8 mouse cellular contexts compared by ENCODE assay signal in genomic region chr6:90605298-90605665, GRCm38 (mm10). TPM values are rescaled to one million over a fixed set of nuclear protein-coding genes. Genes with fewer than 3 reads are reported as not detected.
DNase-seq lines count a peak whose midpoint lies in the region; ATAC-seq and TF ChIP-seq lines count a peak whose summit lies in the region.

No protein-coding gene starts in this region.

- H3K27me3 ChIP-seq in heart, postnatal 0 days (ENCODE audit: control insufficient read depth, insufficient read depth, low read length), result no peaks in the 10 kb centered on the region
- peaks cover 28% of the 10 kb centered on the region for H3K27me3 ChIP-seq in G1E (ENCODE audit: insufficient read depth, low read length)
- H3K27me3 ChIP-seq in forebrain, embryonic 16.5 days (replicated peaks; ENCODE audit: control insufficient read depth, insufficient read depth, low read length), result no peaks in the 10 kb centered on the region
- H3K27me3 ChIP-seq in midbrain, embryonic 10.5 days (ENCODE audit: low read depth, poor library complexity, severe bottlenecking), result peaks cover 22% of the 10 kb centered on the region

- no peak for ATAC-seq in heart, postnatal 0 days (ENCODE audit: insufficient read depth, low read depth)
- ATAC-seq in G1E (ENCODE audit: extremely low read depth, insufficient number of reproducible peaks, low FRiP score, poor library complexity, severe bottlenecking), result no peak
- ATAC-seq in forebrain, embryonic 16.5 days, result peak; percentile 3; the same call in 1 of the 2 replicates

- H3K4me1 ChIP-seq in heart, postnatal 0 days (ENCODE audit: control insufficient read depth, insufficient read depth), result peaks cover 31% of the 10 kb centered on the region
- H3K4me1 ChIP-seq in G1E (ENCODE audit: insufficient read depth, low read depth, low read length), result peaks cover 65% of the 10 kb centered on the region
- peaks cover 5% of the 10 kb centered on the region for H3K4me1 ChIP-seq in forebrain, embryonic 16.5 days (replicated peaks; ENCODE audit: control insufficient read depth, insufficient read depth, low read length)
- peaks cover 23% of the 10 kb centered on the region for H3K4me1 ChIP-seq in midbrain, embryonic 10.5 days

- H3K9ac ChIP-seq in heart, postnatal 0 days (replicated peaks; ENCODE audit: low read depth, low read length), result peak overlapping the region; percentile 61; the same call in 1 of the 2 replicates
- peak overlapping the region; percentile 76 for H3K9ac ChIP-seq in forebrain, embryonic 16.5 days (replicated peaks; ENCODE audit: low read depth, low read length)

- no peak for TF ChIP-seq CTCF in heart, postnatal 0 days (IDR thresholded peaks at IDR 0.05; ENCODE audit: low read depth)
- TF ChIP-seq CTCF in G1E (IDR thresholded peaks at IDR 0.05; ENCODE audit: low read depth, low read length), result no peak

- H3K4me3 ChIP-seq in heart, postnatal 0 days (ENCODE audit: low read depth, low read length), result peak overlapping the region; percentile 64
- peak overlapping the region; percentile 78 for H3K4me3 ChIP-seq in G1E (ENCODE audit: low read depth, low read length)
- H3K4me3 ChIP-seq in forebrain, embryonic 16.5 days (replicated peaks; ENCODE audit: low read length), result peak overlapping the region; percentile 60
- peak overlapping the region; percentile 69 for H3K4me3 ChIP-seq in midbrain, embryonic 10.5 days

- H3K4me2 ChIP-seq in heart, postnatal 0 days (ENCODE audit: low read depth, low read length), result peak overlapping the region; percentile 84
- peak overlapping the region; percentile 73 for H3K4me2 ChIP-seq in forebrain, embryonic 16.5 days (ENCODE audit: low read length)

- TF ChIP-seq EP300 in heart, postnatal 0 days (IDR thresholded peaks at IDR 0.05; ENCODE audit: low read depth), result no peak

- intact Hi-C loops in left cerebral cortex, postnatal 36 days (cut with DNase I), result no loop called here

- WGBS in heart, postnatal 0 days, result 10% methylated on average over 5 of the region's 5 CpGs
- 13% methylated on average over 5 of the region's 5 CpGs for WGBS in forebrain, embryonic 16.5 days
- WGBS in midbrain, embryonic 10.5 days, result 23% methylated on average over 5 of the region's 5 CpGs

- peak overlapping the region; percentile 63; the same call in 1 of the 2 replicates for H3K27ac ChIP-seq in heart, postnatal 0 days (ENCODE audit: low read depth)
- no peak overlapping the region for H3K27ac ChIP-seq in forebrain, embryonic 16.5 days (ENCODE audit: low read length)
- peak overlapping the region; percentile 85 for H3K27ac ChIP-seq in midbrain, embryonic 10.5 days (replicated peaks)

- H3K9me3 ChIP-seq in heart, postnatal 0 days (replicated peaks; ENCODE audit: control insufficient read depth, low read length), result no peaks in the 10 kb centered on the region
- H3K9me3 ChIP-seq in G1E (replicated peaks), result no peaks in the 10 kb centered on the region
- H3K9me3 ChIP-seq in forebrain, embryonic 16.5 days (ENCODE audit: control insufficient read depth, low read length), result no peaks in the 10 kb centered on the region
- H3K9me3 ChIP-seq in midbrain, embryonic 10.5 days (replicated peaks), result no peaks in the 10 kb centered on the region

- H3K36me3 ChIP-seq in heart, postnatal 0 days (replicated peaks; ENCODE audit: control insufficient read depth, insufficient read depth, low read length), result no peaks in the 10 kb centered on the region
- H3K36me3 ChIP-seq in G1E (replicated peaks), result peaks cover 4% of the 10 kb centered on the region
- H3K36me3 ChIP-seq in forebrain, embryonic 16.5 days (ENCODE audit: control insufficient read depth, insufficient read depth), result no peaks in the 10 kb centered on the region
- no peaks in the 10 kb centered on the region for H3K36me3 ChIP-seq in midbrain, embryonic 10.5 days

- no peak for DNase-seq in heart, postnatal 0 days (ENCODE audit: low spot score)
- DNase-seq in heart, adult 8-10 months (ENCODE audit: low spot score), result no peak
- DNase-seq in G1E (ENCODE audit: low spot score), result no peak
- no peak for DNase-seq in midbrain, embryonic 10.5 days (ENCODE audit: low spot score)
- no peak for DNase-seq in left cerebral cortex, postnatal 36 days (ENCODE audit: low spot score in 2 of 2)
- DNase-seq in gastrocnemius, postnatal 25 days, result no peak
- DNase-seq in layer of hippocampus, adult 18-20 months (ENCODE audit: low spot score in 2 of 2), result no peak

RNA-seq across cellular contexts. Expression of gene Slc41a3, which starts 0.8 kb away (rescaled TPM):
- total RNA-seq in heart, postnatal 0 days (2014; rRNA removed; ENCODE audit: low replicate concordance), result 35.0 and 39.8 TPM in 2 replicates
- polyA plus RNA-seq in heart, postnatal 0 days (2015; fragmentation: Nextera tagmentation; extraction: Ambion mirVana), result 17.5 and 23.4 TPM in 2 replicates
- 10 to 100 TPM; 48.1 to 98.4 (median 78.7) TPM for total RNA-seq in heart, adult 8-10 months (2022)
- total RNA-seq in G1E (2014; fragmentation: Nextera tagmentation) (51.0 and 55.7 TPM in 2 replicates), G1E (2017) (47.7 and 50.2 TPM in 2 replicates)
- polyA plus RNA-seq in G1E (2012), result 84.7 and 85.1 TPM in 2 replicates
- 2.4 and 3.3 TPM in 2 replicates for polyA plus RNA-seq in forebrain, embryonic 16.5 days (2015; fragmentation: Nextera tagmentation; extraction: Ambion mirVana)
- polyA plus RNA-seq in midbrain, embryonic 10.5 days (2016; fragmentation: Nextera tagmentation; extraction: Ambion mirVana), result 2.2 and 3.5 TPM in 2 replicates
- 1 to 10 TPM; 4.4 to 6.0 TPM for total RNA-seq in left cerebral cortex, postnatal 36 days (2021)
- total RNA-seq in gastrocnemius, postnatal 25 days (2021), result 10 to 100 TPM; 58.4 to 76.2 TPM
- total RNA-seq in layer of hippocampus, adult 18-20 months (2021), result 1 to 10 TPM; 3.9 to 4.0 TPM
